26 mouse cellular contexts compared by ENCODE assay signal in genomic region chr2:84264485-84264884, GRCm38 (mm10).
"Had no signal": no experiment of that assay in that cellular context is flagged by ENCODE, and none has a peak within 500 bp of the region (broad histone marks: within the 10 kb centered on the region; RNA-seq: fewer than 3 reads in every experiment).

No protein-coding gene starts in this region.

- H3K4me1 ChIP-seq: heart, embryonic 12.5 days; hindbrain, embryonic 10.5 days; hindbrain, embryonic 12.5 days; intestine, embryonic 15.5 days; limb, embryonic 15.5 days had no signal

- ATAC-seq: hindbrain, embryonic 16.5 days; inflammation-experienced regulatory T-cells, adult 6 months; intestine, embryonic 15.5 days; intestine, postnatal 0 days; liver, embryonic 12.5 days had no signal

- H3K9ac ChIP-seq: heart, embryonic 12.5 days; hindbrain, embryonic 12.5 days; hindbrain, embryonic 14.5 days; intestine, embryonic 15.5 days; limb, embryonic 13.5 days; limb, embryonic 15.5 days; liver, embryonic 12.5 days; liver, embryonic 14.5 days had no signal

- H3K4me2 ChIP-seq: heart, embryonic 12.5 days; hindbrain, embryonic 12.5 days; hindbrain, embryonic 14.5 days; intestine, embryonic 15.5 days; limb, embryonic 13.5 days; limb, embryonic 15.5 days; liver, embryonic 12.5 days had no signal

- H3K36me3 ChIP-seq: heart, embryonic 10.5 days; heart, embryonic 12.5 days; hindbrain, embryonic 10.5 days; hindbrain, embryonic 12.5 days; intestine, embryonic 15.5 days; limb, embryonic 13.5 days; limb, embryonic 15.5 days; liver, embryonic 12.5 days had no signal

- H3K4me3 ChIP-seq: gastrocnemius, adult 2 months; heart, embryonic 10.5 days; heart, embryonic 12.5 days; hindbrain, embryonic 10.5 days; hindbrain, embryonic 12.5 days; intestine, embryonic 15.5 days; layer of hippocampus, adult 2 months; limb, embryonic 13.5 days; limb, embryonic 15.5 days; liver, embryonic 12.5 days had no signal

- H3K27me3 ChIP-seq: heart, embryonic 12.5 days; hindbrain, embryonic 12.5 days; intestine, embryonic 15.5 days; limb, embryonic 13.5 days; limb, embryonic 15.5 days; liver, embryonic 12.5 days had no signal

- H3K27ac ChIP-seq: gastrocnemius, adult 2 months; heart, embryonic 10.5 days; hindbrain, embryonic 10.5 days; hindbrain, embryonic 12.5 days; hindbrain, embryonic 14.5 days; intestine, embryonic 15.5 days; layer of hippocampus, adult 2 months; limb, embryonic 13.5 days; limb, embryonic 15.5 days; liver, embryonic 12.5 days; liver, embryonic 14.5 days had no signal

- H3K9me3 ChIP-seq: heart, embryonic 10.5 days; heart, embryonic 12.5 days; hindbrain, embryonic 10.5 days; hindbrain, embryonic 12.5 days; intestine, embryonic 15.5 days; limb, embryonic 13.5 days; limb, embryonic 15.5 days; liver, embryonic 12.5 days had no signal

- DNase-seq: gastrocnemius, adult 2 months; gastrocnemius, postnatal 10 days; gastrocnemius, postnatal 25 days; heart, adult 18-20 months; heart, postnatal 10 days; heart, postnatal 4 days; kidney, adult 18-20 months; kidney, postnatal 14 days; kidney, postnatal 36 days; layer of hippocampus, adult 9-11 months; layer of hippocampus, postnatal 36 days; left cerebral cortex, postnatal 4 days had no signal
